Mouse (Mus musculus) stomach, postnatal 0 days (tissue): Measurements from ENCODE around the gene Cep97. TPM values are rescaled to one million over a fixed set of nuclear protein-coding genes. Genes with fewer than 3 reads are reported as not detected.
"Not testable (repeated sequence)": the region's sequence is repeated elsewhere in the genome, so short reads cannot be mapped to it uniquely, and the experiment has no call there.

Source experiments
- ATAC-seq: fragments of 200-750 bp; cut with Nextera tagmentation; 2 replicates; pipeline ENCODE4 v1.8.0; 2017; ENCODE audit not compliant: low FRiP score, low TSS enrichment
- DNase-seq: peaks from one replicate; pipeline ENCODE4 v3.0.0-alpha.2; 2016; ENCODE audit warnings: low spot score
- H3K27ac ChIP-seq: fragments of 300-500 bp; sonication (generic); replicated peaks from 2 replicates; pipeline ENCODE4 v1.5.1; 2014; ENCODE audit warnings: mild to moderate bottlenecking, control low read depth
- H3K27me3 ChIP-seq: fragments of 300-500 bp; sonication (generic); 2 replicates; pipeline ENCODE4 v1.6.1; 2014; ENCODE audit warnings: low read length; ENCODE audit not compliant: control insufficient read depth, insufficient read depth
- H3K36me3 ChIP-seq: fragments of 300-500 bp; sonication (generic); 2 replicates; pipeline ENCODE4 v1.6.1; 2014; ENCODE audit warnings: low read length, mixed read lengths; ENCODE audit not compliant: control insufficient read depth, insufficient read depth
- H3K4me1 ChIP-seq: fragments of 300-500 bp; sonication (generic); replicated peaks from 2 replicates; pipeline ENCODE4 v1.6.1; 2014; ENCODE audit warnings: antibody characterized with exemption; ENCODE audit not compliant: control insufficient read depth, insufficient read depth
- H3K4me2 ChIP-seq: fragments of 300-500 bp; sonication (generic); replicated peaks from 2 replicates; pipeline ENCODE4 v1.6.1; 2014; ENCODE audit warnings: low read depth, mild to moderate bottlenecking, control low read depth, moderate library complexity
- H3K4me3 ChIP-seq: fragments of 300-500 bp; sonication (generic); 2 replicates; pipeline ENCODE4 v1.5.1; 2014; ENCODE audit warnings: low read depth, low read length, control low read depth
- H3K9ac ChIP-seq: fragments of 300-500 bp; sonication (generic); 2 replicates; pipeline ENCODE4 v1.6.1; 2014; ENCODE audit warnings: mild to moderate bottlenecking, low read length, control low read depth, mixed read lengths
- H3K9me3 ChIP-seq: fragments of 300-500 bp; sonication (generic); 2 replicates; pipeline ENCODE4 v1.6.1; 2016; ENCODE audit warnings: low read length; ENCODE audit not compliant: control insufficient read depth
- CTCF ChIP-seq: IDR thresholded peaks from 2 replicates; pipeline ENCODE4 v1.5.1; 2016; ENCODE audit warnings: antibody characterized with exemption, low read depth, mild to moderate bottlenecking, moderate library complexity
- EP300 ChIP-seq: optimal IDR thresholded peaks from 2 replicates; pipeline ENCODE3; 2016; ENCODE audit warnings: antibody characterized with exemption
- WGBS: fragments of 180-500 bp; shearing (Covaris S2); extraction: QIAGEN DNeasy Blood & Tissue Kit; methylation state at CpG from one replicate; pipeline ENCODE4 v1.1.7; 2014; 5-methylcytosine and 5-hydroxymethylcytosine counted together
- polyA plus RNA-seq: library from polyadenylated mRNA; unstranded; fragments of >200 nt; fragmentation: Nextera tagmentation; extraction: Ambion mirVana; gene quantifications from 2 replicates; pipeline ENCODE4 v1.2.1, GENCODE M21; 2015

Cep97 gene
- polyA plus RNA-seq, 1 experiment from 2014 or later, result 2.6 TPM

GRCm38 (mm10) chr16:55964126-55964949 is 29.7 kb upstream of the Cep97 start:
- Histone ChIP-seq H3K9ac (no peak overlapping the region), H3K27me3 (no peaks in the 10 kb centered on the region), H3K9me3 (no peaks in the 10 kb centered on the region), H3K27ac (no peak overlapping the region), H3K36me3 (no peaks in the 10 kb centered on the region), H3K4me2 (no peak overlapping the region), H3K4me1 (no peaks in the 10 kb centered on the region), H3K4me3 (no peak overlapping the region)
- DNase-seq (peak; percentile 49), ATAC-seq (no peak)
- no peak for TF ChIP-seq EP300
- TF ChIP-seq CTCF, result peak; percentile 67
- 58% methylated on average over 4 of the region's 4 CpGs for WGBS

DNA sequence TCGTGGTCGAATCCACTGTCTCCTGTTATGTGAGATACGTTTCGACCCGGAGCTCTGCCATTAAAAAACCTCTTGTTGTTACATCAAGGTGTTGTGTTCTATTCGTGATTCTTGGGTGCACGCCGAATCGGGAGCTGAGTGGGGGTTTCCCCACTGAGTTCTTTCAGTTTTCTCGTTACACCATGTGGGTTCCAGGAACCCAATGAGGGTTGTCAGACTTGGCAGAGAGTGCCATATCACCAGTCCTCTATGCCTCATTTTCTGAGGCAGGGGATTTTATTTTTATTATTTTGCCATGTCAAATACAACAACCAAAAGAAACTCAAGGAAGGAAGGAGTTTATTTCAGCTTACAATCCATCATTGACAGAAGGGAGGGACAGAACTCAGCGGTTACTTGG is 28.4 kb upstream of the Cep97 start:
- H3K27me3 ChIP-seq, H3K36me3 ChIP-seq, H3K9ac ChIP-seq, ATAC-seq, H3K4me3 ChIP-seq, DNase-seq, H3K27ac ChIP-seq, H3K9me3 ChIP-seq, H3K4me2 ChIP-seq, H3K4me1 ChIP-seq: not testable (repeated sequence)
- WGBS, result 85% methylated on average over 6 of the region's 11 CpGs

DNA sequence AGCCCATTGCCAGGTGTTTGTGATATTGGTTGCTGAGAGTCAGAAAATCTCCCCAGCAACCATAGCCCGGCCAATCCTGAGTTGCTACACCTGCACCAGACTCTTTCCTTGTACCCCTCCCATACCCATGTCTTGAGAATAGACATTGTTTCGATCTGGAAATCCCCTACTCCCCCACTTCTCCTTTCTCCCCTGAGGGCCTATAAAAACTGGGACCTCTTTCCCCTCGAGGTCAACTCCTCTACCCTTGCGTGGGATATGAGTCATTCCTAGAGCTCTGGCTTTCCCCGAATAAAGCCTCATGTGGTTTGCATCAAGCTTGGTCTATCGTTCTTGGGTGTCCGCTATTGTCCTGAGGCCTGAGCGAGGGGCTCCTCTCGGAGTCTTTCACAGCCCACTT is 19.5 kb upstream of the Cep97 start:
- not testable (repeated sequence) for DNase-seq, H3K27me3 ChIP-seq, H3K27ac ChIP-seq, H3K36me3 ChIP-seq, H3K4me1 ChIP-seq, H3K9me3 ChIP-seq, H3K9ac ChIP-seq, H3K4me2 ChIP-seq, H3K4me3 ChIP-seq, ATAC-seq
- WGBS, result 93% methylated on average over 9 of the region's 9 CpGs

- no peak overlapping the region for H3K4me3 ChIP-seq
- no peaks in the 10 kb centered on the region for H3K27me3 ChIP-seq
- no peaks in the 10 kb centered on the region for H3K36me3 ChIP-seq
- DNase-seq (peak; percentile 20), ATAC-seq (no peak)
- no peaks in the 10 kb centered on the region for H3K9me3 ChIP-seq
- no peak overlapping the region for H3K9ac ChIP-seq
- TF ChIP-seq CTCF, result no peak
- no peak for TF ChIP-seq EP300
- H3K27ac ChIP-seq, result no peak overlapping the region
- no peak overlapping the region for H3K4me2 ChIP-seq
- no peaks in the 10 kb centered on the region for H3K4me1 ChIP-seq
Observed at GRCm38 (mm10) chr16:55952771-55953170, 18.1 kb upstream of the Cep97 start.

DNA sequence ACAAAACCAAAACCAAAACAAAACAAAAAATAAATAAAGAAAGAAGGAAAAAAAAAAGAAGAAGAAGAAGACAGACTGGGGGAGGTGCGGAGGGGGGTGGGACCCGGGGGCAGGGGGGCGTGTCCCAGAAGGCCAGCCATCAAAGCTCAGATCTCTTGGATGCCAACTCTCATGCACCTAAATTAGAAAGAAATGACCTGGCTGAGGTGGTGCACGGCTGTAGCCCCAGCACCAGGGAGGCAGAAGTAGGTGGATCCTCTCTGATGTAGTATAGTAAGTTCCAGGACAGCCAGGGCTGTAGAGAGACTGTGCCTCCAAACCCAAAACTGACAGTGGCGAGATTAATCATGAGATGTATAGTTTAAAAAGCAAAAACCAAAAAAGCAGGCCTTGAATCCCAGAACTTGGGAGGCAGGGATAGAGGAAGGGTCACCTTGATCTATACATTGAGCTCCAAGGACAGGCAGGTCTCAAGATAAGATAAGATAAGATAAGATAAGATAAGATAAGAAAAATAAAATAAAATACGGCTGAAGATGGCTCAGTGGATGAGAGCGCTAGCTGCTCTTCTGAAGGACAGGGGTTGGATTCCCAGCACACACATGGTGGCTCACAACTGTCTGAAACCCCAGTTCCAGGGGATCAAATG is 17.1 kb upstream of the Cep97 start:
- WGBS, result 64% methylated on average over 7 of the region's 7 CpGs
- Histone ChIP-seq H3K4me2 (no peak overlapping the region), H3K9me3 (no peaks in the 10 kb centered on the region), H3K4me1 (no peaks in the 10 kb centered on the region), H3K36me3 (no peaks in the 10 kb centered on the region), H3K27ac (no peak overlapping the region), H3K27me3 (no peaks in the 10 kb centered on the region), H3K9ac (no peak overlapping the region), H3K4me3 (no peak overlapping the region)
- TF ChIP-seq CTCF (no peak), EP300 (no peak)
- DNase-seq (no peak), ATAC-seq (0 out of 2 replicates have a peak, but pooled peaks have one; percentile 63)
